Mouse (Mus musculus): ENCODE measurements around the gene Map3k15.

DNA sequence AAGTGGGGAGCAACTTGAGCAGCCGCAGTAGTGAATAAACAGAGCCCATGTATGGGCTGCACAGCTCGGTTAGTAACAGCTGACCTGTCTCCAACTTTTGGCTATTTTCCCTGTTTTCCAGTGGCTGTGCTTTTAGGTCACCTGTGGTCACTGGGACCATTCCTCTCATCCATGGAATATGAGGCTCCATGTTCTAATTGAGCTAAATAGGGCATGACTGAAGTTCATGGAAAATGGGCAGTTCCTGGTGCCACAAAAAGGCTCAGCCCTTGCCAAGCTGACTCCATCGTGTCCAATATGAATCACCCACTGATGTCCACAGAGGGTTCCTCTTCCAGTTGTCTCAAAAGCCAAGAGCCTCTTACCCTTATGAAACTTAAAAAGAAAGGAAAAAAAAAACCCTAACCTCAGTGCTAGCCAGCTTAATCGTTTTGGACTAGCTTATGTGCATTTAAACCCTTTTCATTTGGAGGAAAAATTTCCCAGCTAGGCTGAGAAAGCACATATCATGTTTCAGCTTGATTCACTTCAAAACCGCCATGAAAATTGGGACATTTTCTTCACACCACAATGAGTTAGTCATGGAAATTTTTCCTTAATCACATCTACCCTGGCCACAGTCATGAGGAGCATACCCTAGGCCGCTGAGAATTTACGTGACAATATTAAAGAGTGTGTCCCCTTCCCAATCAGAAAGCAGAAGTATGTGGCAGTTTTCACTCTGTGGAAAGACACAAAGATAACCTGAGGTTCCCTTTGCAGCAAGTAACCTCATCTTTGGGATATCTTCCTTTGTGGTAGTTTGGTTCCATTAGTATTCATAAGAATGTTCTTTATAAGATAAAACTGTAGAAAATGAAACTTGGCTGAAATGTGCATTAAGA, 34.4 kb upstream of the Map3k15 start:
- TF ChIP-seq USF1 (IDR thresholded peaks at IDR 0.05; ENCODE audit: low read depth) (no peak), MYOG (IDR thresholded peaks at IDR 0.05; ENCODE audit: control insufficient read depth in 1 of 3, insufficient read depth in 1 of 3, insufficient read length in 2 of 3, low read depth in 2 of 3) (no peak), POLR2A (IDR thresholded peaks at IDR 0.05; ENCODE audit: insufficient read length, low read depth) (no peak), POLR2AphosphoS2 (IDR thresholded peaks at IDR 0.05; ENCODE audit: insufficient read length, low read depth) (no peak), E2F4 (IDR thresholded peaks at IDR 0.05; ENCODE audit: insufficient read depth) (no peak)

All from myocyte (in vitro differentiated cells).